Mouse (Mus musculus) hindbrain, embryonic 11.5 days (tissue): ENCODE measurements around the gene Tmprss15. TPM values are rescaled to one million over a fixed set of nuclear protein-coding genes. Genes with fewer than 3 reads are reported as not detected.

Experiments used
- ATAC-seq: fragments of 200-750 bp; cut with Nextera tagmentation; 2 replicates; pipeline ENCODE4 v1.8.0; 2017; ENCODE audit warnings: mild to moderate bottlenecking, moderate TSS enrichment, moderate library complexity; ENCODE audit not compliant: low FRiP score
- DNase-seq: peaks from one replicate; pipeline ENCODE4 v3.0.0-alpha.2; 2015; ENCODE audit warnings: low spot score
- H3K27ac ChIP-seq: fragments of 300-500 bp; sonication (generic); 2 replicates; pipeline ENCODE4 v1.5.1; 2014; ENCODE audit warnings: mild to moderate bottlenecking, low read depth, low read length
- H3K27me3 ChIP-seq: fragments of 300-500 bp; sonication (generic); 2 replicates; pipeline ENCODE4 v1.6.1; 2014; ENCODE audit warnings: mild to moderate bottlenecking, low read length, moderate library complexity, mixed read lengths; ENCODE audit not compliant: control insufficient read depth, insufficient read depth
- H3K36me3 ChIP-seq: fragments of 300-500 bp; sonication (generic); 2 replicates; pipeline ENCODE4 v1.6.1; 2014; ENCODE audit warnings: mild to moderate bottlenecking, low read length, moderate library complexity, mixed read lengths; ENCODE audit not compliant: control insufficient read depth, insufficient read depth
- H3K4me1 ChIP-seq: fragments of 300-500 bp; sonication (generic); replicated peaks from 2 replicates; pipeline ENCODE4 v1.6.1; 2014; ENCODE audit warnings: low read length, mixed read lengths; ENCODE audit not compliant: control insufficient read depth, insufficient read depth
- H3K4me2 ChIP-seq: fragments of 300-500 bp; sonication (generic); replicated peaks from 2 replicates; pipeline ENCODE4 v1.6.1; 2014; ENCODE audit warnings: mild to moderate bottlenecking, low read depth, low read length
- H3K4me3 ChIP-seq: fragments of 300-500 bp; sonication (generic); 2 replicates; pipeline ENCODE4 v1.5.1; 2014; ENCODE audit warnings: low read depth, low read length
- H3K9ac ChIP-seq: fragments of 300-500 bp; sonication (generic); 2 replicates; pipeline ENCODE4 v1.6.1; 2014; ENCODE audit warnings: low read depth, low read length
- H3K9me3 ChIP-seq: fragments of 300-500 bp; sonication (generic); 2 replicates; pipeline ENCODE4 v1.6.1; 2016; ENCODE audit warnings: low read length; ENCODE audit not compliant: control insufficient read depth
- WGBS: fragments of 180-500 bp; shearing (Covaris S2); extraction: QIAGEN DNeasy Blood & Tissue Kit; methylation state at CpG from one replicate; pipeline ENCODE4 v1.1.7; 2014; 5-methylcytosine and 5-hydroxymethylcytosine counted together
- polyA plus RNA-seq: library from polyadenylated mRNA; unstranded; fragments of >200 nt; fragmentation: Nextera tagmentation; extraction: Ambion mirVana; gene quantifications from 2 replicates; pipeline ENCODE4 v1.2.1, GENCODE M21; 2014

Tmprss15 gene
- polyA plus RNA-seq, 1 experiment from 2014 or later = not detected

DNA sequence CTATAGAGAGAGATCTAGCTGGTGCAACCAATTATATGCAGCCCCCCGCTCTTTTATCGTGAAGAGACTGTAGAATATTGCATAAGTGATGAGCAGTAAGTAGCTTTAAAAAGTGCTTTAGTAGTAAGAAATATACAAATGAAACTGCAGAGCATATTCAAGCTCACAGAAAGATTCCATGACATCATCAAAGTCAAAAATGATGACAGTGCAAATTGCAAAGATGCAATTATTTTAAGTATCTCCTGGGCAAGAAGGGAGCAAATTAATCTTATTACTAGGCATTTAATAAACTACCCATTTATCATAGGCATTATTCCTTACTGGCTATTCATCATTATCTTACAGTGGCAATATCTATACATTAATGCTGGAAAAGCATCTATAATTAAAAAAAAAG, 156.6 kb downstream of the Tmprss15 start:
- H3K9ac ChIP-seq = no peak overlapping the region
- WGBS = 94% methylated on average over 2 of the region's 2 CpGs
- ATAC-seq = no peak

DNA sequence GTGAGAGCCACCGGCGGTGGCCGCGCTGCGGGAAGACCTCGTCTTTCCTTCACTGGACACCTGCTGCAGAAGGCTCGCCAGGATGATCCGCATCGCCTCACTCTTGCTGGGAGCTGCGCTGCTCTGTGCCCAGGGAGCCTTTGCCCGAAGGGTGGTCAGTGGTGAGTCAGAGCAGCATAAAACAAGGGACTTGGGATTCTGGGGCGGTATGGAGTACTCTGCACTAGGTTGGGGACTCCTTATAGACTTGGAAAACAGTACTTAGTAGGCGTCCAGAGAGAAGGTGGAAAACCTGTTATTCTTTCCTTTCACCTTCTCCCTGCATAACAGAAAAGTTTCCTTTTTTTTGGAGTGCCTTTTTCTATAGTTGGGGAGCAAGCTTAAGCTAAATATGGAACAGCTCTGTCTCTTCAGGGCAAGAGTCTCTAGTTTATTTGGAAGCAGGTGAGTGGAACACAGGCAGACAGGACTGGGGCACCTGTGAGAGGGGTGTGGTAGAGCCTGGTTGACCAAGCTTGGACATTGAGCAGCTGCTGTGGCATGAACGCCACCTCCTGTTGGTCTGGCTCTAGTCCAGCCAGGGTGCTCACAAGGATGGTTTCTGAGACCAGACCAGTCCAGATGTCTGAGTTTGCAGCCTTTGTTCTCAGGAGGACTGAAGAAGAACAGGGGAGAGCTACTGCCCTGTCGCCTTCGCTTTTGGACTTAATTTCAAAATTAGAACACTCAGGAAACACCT, 159.4 kb downstream of the Tmprss15 start:
- Histone ChIP-seq H3K4me2 (peak overlapping the region; percentile 85), H3K36me3 (no peaks in the 10 kb centered on the region), H3K9ac (peak overlapping the region; percentile 35; the same call in 1 of the 2 replicates), H3K4me3 (peak overlapping the region; percentile 42), H3K9me3 (no peaks in the 10 kb centered on the region), H3K27me3 (no peaks in the 10 kb centered on the region), H3K27ac (no peak overlapping the region), H3K4me1 (no peaks in the 10 kb centered on the region; the same call in 1 of the 2 replicates)
- DNase-seq (peak; percentile 4), ATAC-seq (no peak; the same call in 1 of the 2 replicates)
- 11% methylated on average over 16 of the region's 16 CpGs for WGBS

More for the DNA sequence above, 156.6 kb downstream of the Tmprss15 start:
- Histone ChIP-seq H3K4me3 (no peak overlapping the region), H3K27me3 (no peaks in the 10 kb centered on the region), H3K27ac (no peak overlapping the region), H3K4me2 (no peak overlapping the region), H3K36me3 (no peaks in the 10 kb centered on the region), H3K4me1 (no peaks in the 10 kb centered on the region; the same call in 1 of the 2 replicates), H3K9me3 (no peaks in the 10 kb centered on the region)
- DNase-seq = no peak

DNA sequence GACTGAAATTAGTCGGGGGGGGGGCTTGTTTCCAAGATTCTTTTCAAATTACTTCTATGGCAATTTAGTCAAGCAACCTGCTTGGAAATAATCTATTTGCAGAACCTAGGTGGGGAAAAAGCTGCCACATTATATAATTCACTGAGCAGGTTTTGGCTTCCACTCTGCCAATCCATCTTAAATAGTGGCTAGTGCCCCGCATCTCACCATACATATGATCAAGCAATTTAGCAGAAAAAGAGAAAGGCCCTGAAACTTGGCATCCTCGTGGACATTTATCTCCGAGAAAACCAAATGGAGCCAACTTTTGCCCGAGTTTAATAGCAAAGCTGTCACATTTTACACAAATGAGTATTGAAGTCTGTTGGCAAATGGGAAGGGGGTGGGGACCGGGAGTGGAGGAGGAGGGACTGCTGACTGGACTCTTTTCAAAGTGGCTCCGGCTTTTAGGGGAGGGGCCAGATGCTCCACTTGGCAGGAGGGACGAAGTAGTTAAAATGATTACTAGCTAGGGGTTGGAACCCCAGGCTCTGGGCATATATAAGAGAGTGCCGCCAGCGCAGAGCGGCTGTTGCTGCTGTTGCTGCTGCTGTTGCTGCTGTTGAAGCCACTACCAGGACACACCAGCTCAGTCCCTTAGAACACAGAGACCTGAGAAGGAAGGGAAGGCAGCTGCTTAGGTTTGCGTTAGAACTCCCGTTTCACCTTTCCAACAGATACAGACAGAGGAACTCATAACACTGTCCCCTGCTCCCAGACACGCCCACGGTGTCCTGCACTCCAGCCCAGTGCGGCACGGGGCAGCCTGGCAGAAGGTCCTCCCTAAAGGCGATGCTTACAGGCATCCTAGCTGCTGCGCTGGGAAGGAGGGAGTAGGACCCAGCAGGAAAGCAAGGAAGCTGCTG, 160.3 kb downstream of the Tmprss15 start, which contains the start of gene Chodl:
Gene Chodl, plus strand, starts transcription at position 567 of the 905 bp plus-strand sequence.
- Histone ChIP-seq H3K4me2 (peak within 1 kb of the TSS; percentile 85), H3K27me3 (no peaks in the 10 kb centered on the region), H3K36me3 (no peaks in the 10 kb centered on the region), H3K4me3 (peak within 1 kb of the TSS; percentile 42), H3K9me3 (no peaks in the 10 kb centered on the region), H3K9ac (peak within 1 kb of the TSS; percentile 35), H3K4me1 (no peaks in the 10 kb centered on the region; the same call in 1 of the 2 replicates), H3K27ac (no peak within 1 kb of the TSS)
- DNase-seq (peak; percentile 49), ATAC-seq (peak; percentile 82)
- WGBS = 14% methylated on average over 19 of the region's 19 CpGs

DNA sequence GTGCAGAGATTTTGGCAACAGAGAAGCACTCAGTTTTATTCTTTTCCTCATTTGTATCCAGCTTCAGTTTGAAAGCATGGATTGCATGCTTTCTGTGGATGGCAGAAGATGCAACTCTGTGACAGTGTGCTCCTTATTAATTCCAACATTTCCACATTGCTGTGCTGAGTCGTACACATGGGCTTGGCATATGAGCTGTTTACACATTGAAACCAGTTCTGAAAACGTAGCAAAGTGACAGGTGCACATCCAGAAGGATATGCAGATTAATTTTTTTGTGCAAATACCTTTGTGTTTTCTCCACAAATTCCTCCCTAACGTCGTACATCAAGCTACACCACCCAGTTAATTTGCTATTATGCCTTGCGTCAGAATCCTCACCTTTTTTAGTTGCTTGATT, 168.3 kb downstream of the Tmprss15 start:
- no peaks in the 10 kb centered on the region for H3K4me1 ChIP-seq
- H3K4me3 ChIP-seq = no peak overlapping the region
- DNase-seq (no peak), ATAC-seq (no peak)
- WGBS = 79% methylated on average over 5 of the region's 5 CpGs
- no peak overlapping the region for H3K9ac ChIP-seq
- no peaks in the 10 kb centered on the region for H3K27me3 ChIP-seq
- H3K4me2 ChIP-seq = no peak overlapping the region
- no peak overlapping the region for H3K27ac ChIP-seq
- H3K36me3 ChIP-seq = no peaks in the 10 kb centered on the region
- H3K9me3 ChIP-seq = no peaks in the 10 kb centered on the region

Other genes starting within 250 kb of the Tmprss15 start
- 2.5 and 2.9 TPM in 2 replicates for gene Chodl, start 160.1 kb downstream of the Tmprss15 start, polyA plus RNA-seq